In genomic region chr17:78602316-78602715, GRCm38 (mm10) we compare ENCODE assay signal across 20 mouse cellular contexts.
DNase-seq lines count a peak whose midpoint lies in the region; ATAC-seq and TF ChIP-seq lines count a peak whose summit lies in the region.
"Had no signal": no experiment of that assay in that cellular context is flagged by ENCODE, and none has a peak within 500 bp of the region (broad histone marks: within the 10 kb centered on the region; RNA-seq: fewer than 3 reads in every experiment).

No protein-coding gene starts in this region.

- peak overlapping the region; percentile 56; the same call in 1 of the 2 replicates for H3K27ac ChIP-seq in layer of hippocampus, adult 2 months
- H3K27ac ChIP-seq in testis, adult 2 months (ENCODE audit: control insufficient read depth, insufficient read depth, low read depth, low read length): 0 out of 2 replicates have a peak overlapping the region, but pooled peaks have one; percentile 36
- H3K27ac ChIP-seq: embryonic facial prominence, embryonic 15.5 days; hindbrain, embryonic 10.5 days; hindbrain, embryonic 14.5 days had no signal

- peaks cover 4% of the 10 kb centered on the region; the same call in 1 of the 2 replicates for H3K4me1 ChIP-seq in testis, adult 2 months (ENCODE audit: control insufficient read depth, insufficient read depth, low read length)
- H3K4me1 ChIP-seq: heart, embryonic 12.5 days had no signal

- DNase-seq in layer of hippocampus, adult 2 months (ENCODE audit: low spot score in 2 of 2): no peak
- DNase-seq in layer of hippocampus, adult 11-12 months (ENCODE audit: low spot score): no peak
- DNase-seq in testis, postnatal 14 days (ENCODE audit: low spot score): no peak
- no peak for DNase-seq in adrenal gland, postnatal 4 days (ENCODE audit: low spot score in 2 of 2)
- no peak for DNase-seq in adrenal gland, adult 2 months
- DNase-seq: adrenal gland, adult 8-10 months; cerebellum, adult 8-10 months; cerebellum, postnatal 14 days; embryo, embryonic 11 days; kidney, adult 11 months had no signal

- H3K27me3 ChIP-seq in testis, adult 2 months (ENCODE audit: control insufficient read depth, insufficient read depth, low read length): no peaks in the 10 kb centered on the region
- H3K27me3 ChIP-seq: embryonic facial prominence, embryonic 15.5 days; heart, embryonic 12.5 days; Patski had no signal

- no peak for TF ChIP-seq CTCF in layer of hippocampus, adult 2 months (conservative IDR thresholded peaks at IDR 0.05)
- TF ChIP-seq CTCF in testis, adult 2 months (IDR thresholded peaks at IDR 0.05; ENCODE audit: control insufficient read depth, insufficient read depth, insufficient replicate concordance, low read depth, low read length): no peak

- no peak for TF ChIP-seq POLR2A in testis, adult 2 months (IDR thresholded peaks at IDR 0.05; ENCODE audit: control insufficient read depth, low read depth, low read length)

- peak; percentile 50 for ATAC-seq in activated CD4-positive, CD25-positive, alpha-beta regulatory T cell, adult 4 months
- ATAC-seq: forebrain, embryonic 14.5 days; Patski had no signal

- no peak overlapping the region for H3K4me3 ChIP-seq in layer of hippocampus, adult 2 months
- H3K4me3 ChIP-seq in testis, adult 2 months (ENCODE audit: control insufficient read depth, low read depth, low read length): no peak overlapping the region
- H3K4me3 ChIP-seq: embryonic facial prominence, embryonic 15.5 days; erythroblast, embryonic 14.5 days; forebrain, embryonic 10.5 days; heart, embryonic 12.5 days; hindbrain, embryonic 10.5 days had no signal

- no peaks in the 10 kb centered on the region for H3K36me3 ChIP-seq in testis, adult 2 months (ENCODE audit: control insufficient read depth, insufficient read depth, low read length)
- H3K36me3 ChIP-seq: embryonic facial prominence, embryonic 15.5 days; forebrain, embryonic 10.5 days; heart, embryonic 12.5 days; hindbrain, embryonic 10.5 days had no signal
